ENCODE assay signal across 18 mouse cellular contexts in genomic region chr1:97718440-97718839, GRCm38 (mm10). TPM values are rescaled to one million over a fixed set of nuclear protein-coding genes. Genes with fewer than 3 reads are reported as not detected.
DNase-seq lines count a peak whose midpoint lies in the region; ATAC-seq and TF ChIP-seq lines count a peak whose summit lies in the region.
"Had no signal": no experiment of that assay in that cellular context is flagged by ENCODE, and none has a peak within 500 bp of the region (broad histone marks: within the 10 kb centered on the region; RNA-seq: fewer than 3 reads in every experiment).

No protein-coding gene starts in this region.

- no peak for TF ChIP-seq EP300 in liver, postnatal 0 days (IDR thresholded peaks at IDR 0.05; ENCODE audit: low read depth)

- intact Hi-C loops in heart, postnatal 25 days (cut with DNase I) = loop anchor here (5.0 kb wide), 1 partner anchor 34 kb away; no protein-coding TSS in a partner anchor

- WGBS in lung, adult 2 months = 86% methylated on average over 9 of the region's 9 CpGs
- 76% methylated on average over 9 of the region's 9 CpGs for WGBS in liver, postnatal 0 days (ENCODE audit: insufficient replicate concordance)
- WGBS in intestine, postnatal 0 days = 88% methylated on average over 9 of the region's 9 CpGs

- H3K27me3 ChIP-seq in liver, postnatal 0 days (ENCODE audit: insufficient read depth, low read length) = no peaks in the 10 kb centered on the region
- no peaks in the 10 kb centered on the region for H3K27me3 ChIP-seq in intestine, postnatal 0 days (replicated peaks; ENCODE audit: control insufficient read depth, insufficient read depth, low read length)
- H3K27me3 ChIP-seq: heart, embryonic 12.5 days; limb, embryonic 15.5 days; stomach, embryonic 15.5 days had no signal

- H3K4me3 ChIP-seq in lung, adult 2 months (replicated peaks; ENCODE audit: extremely low read depth, low read depth, low read length) = no peak overlapping the region
- no peak overlapping the region for H3K4me3 ChIP-seq in liver, postnatal 0 days (ENCODE audit: low read depth, low read length)
- H3K4me3 ChIP-seq in intestine, postnatal 0 days (ENCODE audit: low read depth, low read length) = no peak overlapping the region
- H3K4me3 ChIP-seq: heart, embryonic 12.5 days; limb, embryonic 15.5 days; stomach, embryonic 15.5 days had no signal

- H3K36me3 ChIP-seq in liver, postnatal 0 days (replicated peaks; ENCODE audit: insufficient read depth, low read length) = peaks cover 50% of the 10 kb centered on the region
- H3K36me3 ChIP-seq in intestine, postnatal 0 days (ENCODE audit: control insufficient read depth, insufficient read depth) = peaks cover 41% of the 10 kb centered on the region

- ATAC-seq in liver, postnatal 0 days = peak; percentile 70
- ATAC-seq in neutrophil, adult 5-6 weeks (ENCODE audit: extremely low read depth, insufficient number of reproducible peaks, low FRiP score, poor library complexity, severe bottlenecking) = 0 out of 2 replicates have a peak, but pooled peaks have one; percentile 13
- ATAC-seq in intestine, postnatal 0 days = no peak
- ATAC-seq: hindbrain, embryonic 16.5 days had no signal

- TF ChIP-seq CTCF in lung, adult 2 months (IDR thresholded peaks at IDR 0.05; ENCODE audit: insufficient read depth, low read length) = no peak
- no peak for TF ChIP-seq CTCF in liver, postnatal 0 days (IDR thresholded peaks at IDR 0.05; ENCODE audit: low read depth)
- no peak for TF ChIP-seq CTCF in intestine, postnatal 0 days (IDR thresholded peaks at IDR 0.05; ENCODE audit: low read depth)

- H3K9ac ChIP-seq in liver, postnatal 0 days (replicated peaks) = no peak overlapping the region
- no peak overlapping the region for H3K9ac ChIP-seq in intestine, postnatal 0 days (ENCODE audit: low read depth, low read length)
- H3K9ac ChIP-seq: heart, embryonic 12.5 days; limb, embryonic 15.5 days; stomach, embryonic 15.5 days had no signal

- H3K27ac ChIP-seq in liver, postnatal 0 days (ENCODE audit: low read depth) = peak overlapping the region; percentile 34; the same call in 1 of the 2 replicates
- H3K27ac ChIP-seq in intestine, postnatal 0 days (ENCODE audit: low read depth, low read length) = no peak overlapping the region
- H3K27ac ChIP-seq: limb, embryonic 15.5 days; stomach, embryonic 15.5 days had no signal

- no peaks in the 10 kb centered on the region for H3K4me1 ChIP-seq in lung, adult 2 months (ENCODE audit: control insufficient read depth, insufficient read depth, low read length)
- H3K4me1 ChIP-seq in liver, postnatal 0 days (ENCODE audit: insufficient read depth) = no peaks in the 10 kb centered on the region
- H3K4me1 ChIP-seq in intestine, postnatal 0 days (replicated peaks; ENCODE audit: control insufficient read depth, insufficient read depth, low read length) = no peaks in the 10 kb centered on the region
- H3K4me1 ChIP-seq: heart, embryonic 12.5 days; limb, embryonic 15.5 days; stomach, embryonic 15.5 days had no signal

- H3K9me3 ChIP-seq in liver, postnatal 0 days (ENCODE audit: low read length) = no peaks in the 10 kb centered on the region
- H3K9me3 ChIP-seq in intestine, postnatal 0 days (ENCODE audit: control insufficient read depth) = no peaks in the 10 kb centered on the region
- H3K9me3 ChIP-seq: heart, embryonic 12.5 days; limb, embryonic 15.5 days; stomach, embryonic 15.5 days had no signal

- H3K4me2 ChIP-seq in liver, postnatal 0 days (ENCODE audit: low read depth, low read length) = no peak overlapping the region
- no peak overlapping the region for H3K4me2 ChIP-seq in intestine, postnatal 0 days (replicated peaks; ENCODE audit: low read depth)
- H3K4me2 ChIP-seq: heart, embryonic 12.5 days; limb, embryonic 15.5 days; stomach, embryonic 15.5 days had no signal

- no peak for TF ChIP-seq POLR2A in lung, adult 2 months (IDR thresholded peaks at IDR 0.05; ENCODE audit: borderline replicate concordance, extremely low read depth, low read depth, low read length)

- DNase-seq in heart, adult 11 months = peak; percentile 91
- no peak for DNase-seq in heart, postnatal 25 days (ENCODE audit: low spot score)
- peak; percentile 9 for DNase-seq in lung, postnatal 25 days (ENCODE audit: low spot score)
- no peak for DNase-seq in lung, adult 2 months
- DNase-seq in liver, postnatal 0 days = peak; percentile 21
- DNase-seq in gastrocnemius, postnatal 25 days = no peak
- DNase-seq: adrenal gland, postnatal 10 days; cerebellum, adult 9-10 months; kidney, adult 11 months; kidney, postnatal 14 days; right cerebral cortex, adult 18-20 months; thymus, adult 2 months had no signal

RNA-seq across cellular contexts. Expression of gene Gin1, which starts 51.5 kb away (rescaled TPM):
- 1 to 10 TPM; 8.3 to 8.4 TPM for total RNA-seq in heart, postnatal 25 days (2021)
- 1.4 and 1.8 TPM in 2 replicates for polyA plus RNA-seq in lung, adult 2 months (2012; rRNA removed)
- 9.7 and 10.9 TPM in 2 replicates for polyA plus RNA-seq in liver, postnatal 0 days (2015; fragmentation: Nextera tagmentation; extraction: Ambion mirVana)
- total RNA-seq in neutrophil, adult 5-6 weeks (2017) = 9.6 and 16.1 TPM in 2 replicates
- polyA plus RNA-seq in intestine, postnatal 0 days (2015; fragmentation: Nextera tagmentation; extraction: Ambion mirVana) = 12.4 and 14.5 TPM in 2 replicates
- 1 to 10 TPM; 2.9 to 3.1 TPM for total RNA-seq in gastrocnemius, postnatal 25 days (2021)

RNA-seq across cellular contexts. Expression of gene Ppip5k2, which starts 51.8 kb away (rescaled TPM):
- total RNA-seq in heart, postnatal 25 days (2021) = 10 to 100 TPM; 79.9 to 85.0 TPM
- polyA plus RNA-seq in lung, adult 2 months (2012; rRNA removed) = 3.0 and 4.3 TPM in 2 replicates
- polyA plus RNA-seq in liver, postnatal 0 days (2015; fragmentation: Nextera tagmentation; extraction: Ambion mirVana) = 8.1 and 10.1 TPM in 2 replicates
- total RNA-seq in neutrophil, adult 5-6 weeks (2017) = 43.8 and 46.6 TPM in 2 replicates
- polyA plus RNA-seq in intestine, postnatal 0 days (2015; fragmentation: Nextera tagmentation; extraction: Ambion mirVana) = 19.7 and 22.7 TPM in 2 replicates
- total RNA-seq in gastrocnemius, postnatal 25 days (2021) = 1 to 10 TPM; 1.8 to 2.6 TPM

RNA-seq across cellular contexts. Expression of gene D1Ertd622e, which starts 56.6 kb away (rescaled TPM):
- 1 to 10 TPM; 4.0 TPM for total RNA-seq in heart, postnatal 25 days (2021)
- polyA plus RNA-seq in lung, adult 2 months (2012; rRNA removed) = 12.0 and 13.7 TPM in 2 replicates
- polyA plus RNA-seq in liver, postnatal 0 days (2015; fragmentation: Nextera tagmentation; extraction: Ambion mirVana) = 21.2 and 23.8 TPM in 2 replicates
- 141 and 153 TPM in 2 replicates for total RNA-seq in neutrophil, adult 5-6 weeks (2017)
- polyA plus RNA-seq in intestine, postnatal 0 days (2015; fragmentation: Nextera tagmentation; extraction: Ambion mirVana) = 29.5 and 30.2 TPM in 2 replicates
- 10 to 100 TPM; 11.5 to 12.3 TPM for total RNA-seq in gastrocnemius, postnatal 25 days (2021)

Comparison
In these comparisons a context has a peak if more than half of its experiments do, and no peak if none do; other contexts are left out.
1. DNase-seq: peak in heart, adult 11 months (single experiment), lung, postnatal 25 days (single experiment) and liver, postnatal 0 days (single experiment); none in heart, postnatal 25 days (single experiment), lung, adult 2 months (single experiment) and gastrocnemius, postnatal 25 days (single experiment).
2. RNA of gene Ppip5k2, which starts 51.8 kb away (total RNA-seq): 79.9 to 85.0 TPM in heart, postnatal 25 days and 43.8 to 46.6 TPM in neutrophil, adult 5-6 weeks; 1.8 to 2.6 TPM in gastrocnemius, postnatal 25 days; every median in the first group is over 10 times any median in the second.
3. RNA of gene D1Ertd622e, which starts 56.6 kb away (total RNA-seq): 141 to 153 TPM in neutrophil, adult 5-6 weeks; 11.5 to 12.3 TPM in gastrocnemius, postnatal 25 days and 4.0 TPM in heart, postnatal 25 days; every median in the first group is over 10 times any median in the second.